Mouse (Mus musculus): ENCODE measurements at regions not wholly inside any gene's neighbourhood (a gene's known extent, or its start where the extent isn't known, plus 50 kb on each side); places are given as distances from the start of the nearest gene placed in this dataset.
A peak's percentile ranks its signal among the peaks of the same experiment; 100 is the strongest.

- TF ChIP-seq CTCF (conservative IDR thresholded peaks at IDR 0.05; ENCODE audit: insufficient read depth, insufficient read length, low read depth, low read length) (0 out of 2 replicates have a peak, but pooled peaks have one; percentile 22), POLR2A (IDR thresholded peaks at IDR 0.05; ENCODE audit: low read depth, low read length) (no peak)
Measured at GRCm38 (mm10) chr5:112077840-112078600, 174.3 kb downstream of the Cryba4 start.

Data from kidney, adult 2 months (tissue).